Mouse (Mus musculus) intestine, embryonic 15.5 days (tissue): ENCODE measurements around the gene Kpna7. TPM values are rescaled to one million over a fixed set of nuclear protein-coding genes. Genes with fewer than 3 reads are reported as not detected.
"Not testable (repeated sequence)": the region's sequence is repeated elsewhere in the genome, so short reads cannot be mapped to it uniquely, and the experiment has no call there.

ENCODE experiments used
- ATAC-seq: fragments of 200-750 bp; cut with Nextera tagmentation; 2 replicates; pipeline ENCODE4 v1.8.0; 2017; ENCODE audit warnings: moderate TSS enrichment, moderate library complexity
- H3K27ac ChIP-seq: fragments of 300-500 bp; sonication (generic); 2 replicates; pipeline ENCODE4 v1.5.1; 2015; ENCODE audit warnings: mild to moderate bottlenecking, inconsistent platforms
- H3K27me3 ChIP-seq: fragments of 300-500 bp; sonication (generic); replicated peaks from 2 replicates; pipeline ENCODE4 v1.6.1; 2015; ENCODE audit warnings: inconsistent platforms
- H3K36me3 ChIP-seq: fragments of 300-500 bp; sonication (generic); 2 replicates; pipeline ENCODE4 v1.6.1; 2015; ENCODE audit warnings: inconsistent platforms
- H3K4me1 ChIP-seq: fragments of 300-500 bp; sonication (generic); replicated peaks from 2 replicates; pipeline ENCODE4 v1.6.1; 2015; ENCODE audit warnings: inconsistent platforms
- H3K4me2 ChIP-seq: fragments of 300-500 bp; sonication (generic); replicated peaks from 2 replicates; pipeline ENCODE4 v1.6.1; 2015; ENCODE audit warnings: mild to moderate bottlenecking, inconsistent platforms
- H3K4me3 ChIP-seq: fragments of 300-500 bp; sonication (generic); replicated peaks from 2 replicates; pipeline ENCODE4 v1.5.1; 2015; ENCODE audit warnings: inconsistent platforms
- H3K9ac ChIP-seq: fragments of 300-500 bp; sonication (generic); 2 replicates; pipeline ENCODE4 v1.6.1; 2015; ENCODE audit warnings: inconsistent platforms
- H3K9me3 ChIP-seq: fragments of 300-500 bp; sonication (generic); 2 replicates; pipeline ENCODE4 v1.6.1; 2016; ENCODE audit warnings: inconsistent platforms
- WGBS: fragments of 180-500 bp; shearing (Covaris S2); methylation state at CpG from one replicate; pipeline ENCODE4 v1.1.7; 2015; 5-methylcytosine and 5-hydroxymethylcytosine counted together
- polyA plus RNA-seq: library from polyadenylated mRNA; unstranded; fragments of >200 nt; fragmentation: Nextera tagmentation; extraction: Ambion mirVana; gene quantifications from 2 replicates; pipeline ENCODE4 v1.2.1, GENCODE M21; 2015

Gene Kpna7
- polyA plus RNA-seq, 1 experiment from 2014 or later, result 0.38 TPM

- Histone ChIP-seq H3K4me2 (no peak overlapping the region), H3K4me3 (no peak overlapping the region), H3K27ac (no peak overlapping the region), H3K9me3 (no peaks in the 10 kb centered on the region), H3K4me1 (no peaks in the 10 kb centered on the region), H3K27me3 (no peaks in the 10 kb centered on the region), H3K36me3 (peaks cover 49% of the 10 kb centered on the region), H3K9ac (no peak overlapping the region)
- WGBS, result 92% methylated on average over 10 of the region's 10 CpGs
- ATAC-seq, result no peak
Observed at GRCm38 (mm10) chr5:145098340-145098821, 14.6 kb upstream of the Kpna7 start.

- ATAC-seq, result no peak
- peaks cover 56% of the 10 kb centered on the region for H3K36me3 ChIP-seq
- H3K9me3 ChIP-seq, result no peaks in the 10 kb centered on the region
- H3K4me3 ChIP-seq, result no peak overlapping the region
- H3K27me3 ChIP-seq, result no peaks in the 10 kb centered on the region
- no peak overlapping the region for H3K9ac ChIP-seq
- no peak overlapping the region for H3K27ac ChIP-seq
- H3K4me2 ChIP-seq, result no peak overlapping the region
- 84% methylated on average over 4 of the region's 4 CpGs for WGBS
- H3K4me1 ChIP-seq, result no peaks in the 10 kb centered on the region
Observed at GRCm38 (mm10) chr5:145096195-145096594, 12.4 kb upstream of the Kpna7 start.

GRCm38 (mm10) chr5:145089878-145090277, 6.0 kb upstream of the Kpna7 start:
- H3K9me3 ChIP-seq, result no peaks in the 10 kb centered on the region
- H3K27ac ChIP-seq, result no peak overlapping the region
- H3K9ac ChIP-seq, result no peak overlapping the region
- H3K4me1 ChIP-seq, result 0 out of 2 replicates have a peak, but pooled peaks cover 2% of the 10 kb centered on the region
- peaks cover 17% of the 10 kb centered on the region for H3K36me3 ChIP-seq
- no peak overlapping the region for H3K4me3 ChIP-seq
- WGBS, result 79% methylated on average over 3 of the region's 3 CpGs
- H3K27me3 ChIP-seq, result no peaks in the 10 kb centered on the region
- ATAC-seq, result no peak
- H3K4me2 ChIP-seq, result no peak overlapping the region

- Histone ChIP-seq H3K36me3 (peaks cover 10% of the 10 kb centered on the region), H3K27me3 (no peaks in the 10 kb centered on the region), H3K4me1 (0 out of 2 replicates have a peak, but pooled peaks cover 4% of the 10 kb centered on the region), H3K9me3 (no peaks in the 10 kb centered on the region), H3K4me3 (no peak overlapping the region), H3K9ac (no peak overlapping the region), H3K4me2 (no peak overlapping the region), H3K27ac (no peak overlapping the region)
- WGBS, result 96% methylated on average over 2 of the region's 2 CpGs
- no peak for ATAC-seq
Observed at GRCm38 (mm10) chr5:145088186-145088585, 4.4 kb upstream of the Kpna7 start.

- ATAC-seq, result no peak
- no peaks in the 10 kb centered on the region for H3K27me3 ChIP-seq
- H3K9ac ChIP-seq, result peak overlapping the region; percentile 89
- H3K4me3 ChIP-seq, result peak overlapping the region; percentile 92
- WGBS, result 49% methylated on average over 2 of the region's 2 CpGs
- H3K9me3 ChIP-seq, result no peaks in the 10 kb centered on the region
- H3K36me3 ChIP-seq, result no peaks in the 10 kb centered on the region
- peak overlapping the region; percentile 63 for H3K4me2 ChIP-seq
- no peak overlapping the region for H3K27ac ChIP-seq
- 0 out of 2 replicates have a peak, but pooled peaks cover 4% of the 10 kb centered on the region for H3K4me1 ChIP-seq
Observed at GRCm38 (mm10) chr5:145084822-145085221, 992 bp upstream of the Kpna7 start.

GRCm38 (mm10) chr5:145083201-145083600, 629 bp downstream of the Kpna7 start:
- H3K36me3 ChIP-seq, H3K27me3 ChIP-seq, H3K4me1 ChIP-seq, H3K9me3 ChIP-seq: not testable (repeated sequence)
- peak overlapping the region; percentile 63 for H3K4me2 ChIP-seq
- H3K27ac ChIP-seq, result peak overlapping the region; percentile 72
- peak overlapping the region; percentile 89; the same call in 1 of the 2 replicates for H3K9ac ChIP-seq
- WGBS, result 50% methylated on average over 6 of the region's 6 CpGs
- ATAC-seq, result peak; percentile 31
- peak overlapping the region; percentile 92 for H3K4me3 ChIP-seq

- ATAC-seq, result no peak
- Histone ChIP-seq H3K27ac (no peak overlapping the region), H3K9ac (no peak overlapping the region), H3K4me3 (no peak overlapping the region), H3K4me2 (no peak overlapping the region), H3K36me3 (no peaks in the 10 kb centered on the region), H3K4me1 (0 out of 2 replicates have a peak, but pooled peaks cover 4% of the 10 kb centered on the region), H3K27me3 (no peaks in the 10 kb centered on the region), H3K9me3 (no peaks in the 10 kb centered on the region)
- 79% methylated on average over 10 of the region's 10 CpGs for WGBS
Observed at GRCm38 (mm10) chr5:145081866-145082613, 1.8 kb downstream of the Kpna7 start.

- WGBS, result 55% methylated on average over 3 of the region's 3 CpGs
Observed at GRCm38 (mm10) chr5:145075081-145075480, 8.7 kb downstream of the Kpna7 start.

GRCm38 (mm10) chr5:145071342-145071741, 12.5 kb downstream of the Kpna7 start:
- no peak for ATAC-seq
- no peaks in the 10 kb centered on the region for H3K9me3 ChIP-seq
- WGBS, result 49% methylated on average over 6 of the region's 6 CpGs

More at GRCm38 (mm10) chr5:145075081-145075480, 8.7 kb downstream of the Kpna7 start:
- Histone ChIP-seq H3K9me3 (no peaks in the 10 kb centered on the region), H3K27ac (no peak overlapping the region), H3K9ac (no peak overlapping the region), H3K4me3 (no peak overlapping the region), H3K4me2 (no peak overlapping the region), H3K36me3 (no peaks in the 10 kb centered on the region), H3K4me1 (no peaks in the 10 kb centered on the region), H3K27me3 (no peaks in the 10 kb centered on the region)
- no peak for ATAC-seq

GRCm38 (mm10) chr5:145069707-145070106, 14.1 kb downstream of the Kpna7 start:
- no peak overlapping the region for H3K27ac ChIP-seq
- no peaks in the 10 kb centered on the region for H3K9me3 ChIP-seq
- no peak overlapping the region for H3K9ac ChIP-seq
- no peak overlapping the region for H3K4me2 ChIP-seq
- ATAC-seq, result peak; percentile 70
- no peaks in the 10 kb centered on the region for H3K4me1 ChIP-seq
- H3K36me3 ChIP-seq, result no peaks in the 10 kb centered on the region
- WGBS, result under 1% methylated on average over 5 of the region's 5 CpGs
- no peaks in the 10 kb centered on the region for H3K27me3 ChIP-seq
- no peak overlapping the region for H3K4me3 ChIP-seq

More at GRCm38 (mm10) chr5:145071342-145071741, 12.5 kb downstream of the Kpna7 start:
- H3K27ac ChIP-seq, result no peak overlapping the region
- H3K27me3 ChIP-seq, result no peaks in the 10 kb centered on the region
- no peak overlapping the region for H3K4me3 ChIP-seq
- no peak overlapping the region for H3K9ac ChIP-seq
- H3K36me3 ChIP-seq, result no peaks in the 10 kb centered on the region
- no peak overlapping the region for H3K4me2 ChIP-seq
- H3K4me1 ChIP-seq, result no peaks in the 10 kb centered on the region

GRCm38 (mm10) chr5:145068863-145069262, 15.0 kb downstream of the Kpna7 start:
- no peaks in the 10 kb centered on the region for H3K27me3 ChIP-seq
- 39% methylated on average over 3 of the region's 3 CpGs for WGBS
- H3K9ac ChIP-seq, result no peak overlapping the region
- no peaks in the 10 kb centered on the region for H3K9me3 ChIP-seq
- no peak for ATAC-seq
- H3K4me3 ChIP-seq, result no peak overlapping the region
- H3K4me1 ChIP-seq, result no peaks in the 10 kb centered on the region
- H3K27ac ChIP-seq, result no peak overlapping the region
- no peak overlapping the region for H3K4me2 ChIP-seq
- no peaks in the 10 kb centered on the region for H3K36me3 ChIP-seq

GRCm38 (mm10) chr5:145064765-145065340, 19.0 kb downstream of the Kpna7 start:
- WGBS, result 93% methylated on average over 1 of the region's 1 CpGs

More at GRCm38 (mm10) chr5:145064765-145065340, 19.0 kb downstream of the Kpna7 start:
- Histone ChIP-seq H3K27me3 (no peaks in the 10 kb centered on the region), H3K36me3 (no peaks in the 10 kb centered on the region), H3K9ac (no peak overlapping the region), H3K9me3 (no peaks in the 10 kb centered on the region), H3K4me3 (no peak overlapping the region), H3K27ac (no peak overlapping the region), H3K4me2 (no peak overlapping the region), H3K4me1 (no peaks in the 10 kb centered on the region)
- ATAC-seq, result no peak
